Mouse (Mus musculus): ENCODE measurements around the gene Gdf9.

DNA sequence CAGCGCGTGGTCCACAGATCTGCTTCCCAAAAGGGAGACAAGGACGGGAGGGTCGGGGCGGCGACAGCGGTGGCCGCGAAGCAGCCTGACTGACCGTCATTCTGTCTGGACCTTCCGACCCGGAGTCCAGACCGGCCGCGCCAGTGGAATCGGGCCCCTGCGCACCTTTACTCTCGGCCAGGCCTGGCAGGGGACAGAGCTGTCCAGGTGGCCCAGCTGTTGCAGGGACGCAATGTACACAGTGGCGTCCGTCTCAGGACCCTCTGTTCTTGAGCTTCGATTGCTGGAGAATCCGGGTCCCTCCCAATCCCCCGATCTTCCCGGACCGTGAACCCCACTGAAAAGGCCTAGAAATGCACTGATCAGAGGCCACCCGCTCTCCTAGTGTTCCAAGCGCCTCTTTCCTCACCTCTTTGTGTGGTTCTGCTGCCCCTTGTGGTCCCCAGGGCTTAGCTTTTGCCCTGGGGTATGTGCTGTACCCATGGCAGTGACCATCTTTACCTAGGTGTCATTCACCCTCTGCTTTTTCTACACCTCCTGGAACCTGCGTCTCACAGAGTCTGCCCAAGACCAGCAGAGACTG lies 26.6 kb downstream of the Gdf9 start:
- TF ChIP-seq POLR2A (IDR thresholded peaks at IDR 0.05; ENCODE audit: low read depth, low read length), result no peak
- peak; percentile 29; the same call in 1 of the 2 replicates for TF ChIP-seq CTCF (IDR thresholded peaks at IDR 0.05; ENCODE audit: borderline replicate concordance, insufficient read depth, low read length)

Data from embryonic fibroblast, embryonic 13.5 days (primary cell).